Mouse (Mus musculus) embryonic stem cell, embryonic (primary cell): ENCODE results near the gene Bri3.

Source experiments
- CTCF ChIA-PET, 4 experiments: fragments of 300-600 bp in 2 of 4; fragments of 350-600 bp in 2 of 4; sonication (Branson Sonifier 250); formaldehyde crosslinking; loops; one replicate each; lab custom pipeline; 2022; ENCODE audit warnings: inconsistent platforms in 2 of 4; lab: Charles Lee
- POLR2A ChIA-PET, 4 experiments: fragments of 300-600 bp in 2 of 4; fragments of 350-600 bp in 2 of 4; sonication (Branson Sonifier 250); formaldehyde crosslinking; loops; one replicate each; lab custom pipeline; 2022; ENCODE audit warnings: antibody characterized with exemption in 4 of 4, inconsistent platforms in 1 of 4; lab: Charles Lee

Bri3 gene

GRCm38 (mm10) chr5:144267535-144268241 lies 23.5 kb downstream of the Bri3 start:
- CTCF ChIA-PET, result interaction anchor here in 3 of 4 experiments (0.5 to 1.4 kb wide), 14 partner anchors 9 to 495 kb away, joined by 3 to 8 read pairs (median 3); partner anchors contain the start of gene Baiap2l1 (in 1 of the 3)
- POLR2A ChIA-PET, result interaction anchor here in 3 of 4 experiments (0.5 to 2.0 kb wide), 8 partner anchors 9 to 302 kb away, joined by 3 to 7 read pairs (median 4); no protein-coding TSS in a partner anchor

GRCm38 (mm10) chr5:144269926-144270325 lies 25.7 kb downstream of the Bri3 start:
- POLR2A ChIA-PET, result interaction anchor here in 1 of 4 experiments (0.7 to 1.0 kb wide), 2 partner anchors 8 to 13 kb away, joined by 3 to 4 read pairs; no protein-coding TSS in a partner anchor

GRCm38 (mm10) chr5:144270420-144270819 lies 26.2 kb downstream of the Bri3 start:
- POLR2A ChIA-PET, result interaction anchor here in 1 of 4 experiments (1.0 to 1.7 kb wide), 2 partner anchors 9 to 10 kb away, joined by 4 to 5 read pairs; no protein-coding TSS in a partner anchor
- CTCF ChIA-PET, result interaction anchor here in 1 of 4 experiments (0.7 kb wide), 1 partner anchor 60 kb away, joined by 3 read pairs; no protein-coding TSS in a partner anchor

More at GRCm38 (mm10) chr5:144269926-144270325, 25.7 kb downstream of the Bri3 start:
- CTCF ChIA-PET, result interaction anchor here in 1 of 4 experiments (0.7 kb wide), 1 partner anchor 60 kb away, joined by 3 read pairs; no protein-coding TSS in a partner anchor

GRCm38 (mm10) chr5:144271118-144271517 lies 26.9 kb downstream of the Bri3 start:
- ChIA-PET POLR2A (interaction anchor here in 2 of 4 experiments (0.6 to 1.7 kb wide), 2 partner anchors 9 to 11 kb away, joined by 4 to 5 read pairs; no protein-coding TSS in a partner anchor), CTCF (interaction anchor here in 1 of 4 experiments (0.6 kb wide), 1 partner anchor 454 kb away, joined by 5 read pairs; no protein-coding TSS in a partner anchor)

GRCm38 (mm10) chr5:144271772-144272171 lies 27.5 kb downstream of the Bri3 start:
- ChIA-PET CTCF (interaction anchor here in 1 of 4 experiments (0.6 kb wide), 1 partner anchor 453 kb away, joined by 5 read pairs; no protein-coding TSS in a partner anchor), POLR2A (interaction anchor here in 2 of 4 experiments (0.6 to 1.7 kb wide), 2 partner anchors 8 to 12 kb away, joined by 4 to 5 read pairs; no protein-coding TSS in a partner anchor)

- ChIA-PET POLR2A (interaction anchor here in 2 of 4 experiments (0.6 to 1.0 kb wide), 3 partner anchors 12 to 25 kb away, joined by 3 to 6 read pairs (median 3); no protein-coding TSS in a partner anchor), CTCF (interaction anchor here in 2 of 4 experiments (0.6 to 0.7 kb wide), 2 partner anchors 9 to 20 kb away, joined by 3 read pairs; no protein-coding TSS in a partner anchor)
Measured at GRCm38 (mm10) chr5:144274904-144275303, 30.7 kb downstream of the Bri3 start.

GRCm38 (mm10) chr5:144276898-144277630 lies 32.8 kb downstream of the Bri3 start:
- ChIA-PET CTCF (interaction anchor here in 1 of 4 experiments (0.5 kb wide), 1 partner anchor 561 kb away, joined by 6 read pairs; no protein-coding TSS in a partner anchor), POLR2A (interaction anchor here in 3 of 4 experiments (0.5 to 2.3 kb wide), 9 partner anchors 12 to 408 kb away, joined by 3 to 7 read pairs (median 3); no protein-coding TSS in a partner anchor)

- CTCF ChIA-PET, result interaction anchor here in 1 of 4 experiments (0.8 kb wide), 1 partner anchor 168 kb away, joined by 7 read pairs; no protein-coding TSS in a partner anchor
- POLR2A ChIA-PET, result interaction anchor here in 1 of 4 experiments (1.1 to 2.3 kb wide), 2 partner anchors 18 to 24 kb away, joined by 3 to 7 read pairs; no protein-coding TSS in a partner anchor
Measured at GRCm38 (mm10) chr5:144278374-144278960, 34.2 kb downstream of the Bri3 start.

- POLR2A ChIA-PET, result interaction anchor here in 1 of 4 experiments (1.0 kb wide), 1 partner anchor 16 kb away, joined by 3 read pairs; no protein-coding TSS in a partner anchor
- CTCF ChIA-PET, result interaction anchor here in 1 of 4 experiments (0.8 kb wide), 1 partner anchor 11 kb away, joined by 3 read pairs; no protein-coding TSS in a partner anchor
Measured at GRCm38 (mm10) chr5:144279081-144279541, 34.9 kb downstream of the Bri3 start.

- CTCF ChIA-PET, result interaction anchor here in 1 of 4 experiments (0.8 kb wide), 1 partner anchor 12 kb away, joined by 3 read pairs; no protein-coding TSS in a partner anchor
- POLR2A ChIA-PET, result interaction anchor here in 2 of 4 experiments (0.7 to 1.0 kb wide), 2 partner anchors 9 to 17 kb away, joined by 3 to 4 read pairs; no protein-coding TSS in a partner anchor
Measured at GRCm38 (mm10) chr5:144279926-144280325, 35.7 kb downstream of the Bri3 start.

- ChIA-PET POLR2A (no interaction called here), CTCF (interaction anchor here in 1 of 4 experiments (0.6 kb wide), 1 partner anchor 321 kb away, joined by 3 read pairs; no protein-coding TSS in a partner anchor)
Measured at GRCm38 (mm10) chr5:144282470-144283260, 38.4 kb downstream of the Bri3 start.

- ChIA-PET POLR2A (interaction anchor here in 1 of 4 experiments (0.5 kb wide), 1 partner anchor 55 kb away, joined by 4 read pairs; no protein-coding TSS in a partner anchor), CTCF (interaction anchor here in 2 of 4 experiments (0.6 kb wide), 3 partner anchors 9 to 553 kb away, joined by 3 read pairs; no protein-coding TSS in a partner anchor)
Measured at GRCm38 (mm10) chr5:144283551-144284031, 39.4 kb downstream of the Bri3 start.

GRCm38 (mm10) chr5:144284599-144284998 lies 40.4 kb downstream of the Bri3 start:
- ChIA-PET CTCF (no interaction called here), POLR2A (interaction anchor here in 2 of 4 experiments (0.6 to 1.6 kb wide), 3 partner anchors 10 to 28 kb away, joined by 3 to 4 read pairs (median 4); no protein-coding TSS in a partner anchor)

- ChIA-PET POLR2A (interaction anchor here in 2 of 4 experiments (0.5 to 0.6 kb wide), 2 partner anchors 313 to 370 kb away, joined by 3 to 6 read pairs; no protein-coding TSS in a partner anchor), CTCF (interaction anchor here in 1 of 4 experiments (1.5 kb wide), 1 partner anchor 440 kb away, joined by 3 read pairs; no protein-coding TSS in a partner anchor)
Measured at GRCm38 (mm10) chr5:144286591-144287266, 42.5 kb downstream of the Bri3 start.

- ChIA-PET CTCF (interaction anchor here in 1 of 4 experiments (1.5 kb wide), 1 partner anchor 440 kb away, joined by 3 read pairs; no protein-coding TSS in a partner anchor), POLR2A (interaction anchor here in 1 of 4 experiments (0.5 kb wide), 1 partner anchor 370 kb away, joined by 6 read pairs; no protein-coding TSS in a partner anchor)
Measured at GRCm38 (mm10) chr5:144287267-144287820, 43.1 kb downstream of the Bri3 start.
